Mouse (Mus musculus): Measurements from ENCODE around the gene Gm48552.

Gene Gm48552

GRCm38 (mm10) chr10:81384605-81384982 lies 4.2 kb upstream of the Gm48552 start:
- CTCF ChIA-PET, result interaction anchor here (0.9 kb wide), 1 partner anchor 10 kb away, joined by 3 read pairs; no protein-coding TSS in a partner anchor

- CTCF ChIA-PET, result no interaction called here
Measured at GRCm38 (mm10) chr10:81385603-81386306, 3.0 kb upstream of the Gm48552 start.

GRCm38 (mm10) chr10:81387716-81388115 lies 1.1 kb upstream of the Gm48552 start:
- CTCF ChIA-PET, result no interaction called here

- CTCF ChIA-PET, result interaction anchor here (1.1 kb wide), 1 partner anchor 63 kb away, joined by 3 read pairs; no protein-coding TSS in a partner anchor
Measured at GRCm38 (mm10) chr10:81389373-81389772, 568 bp downstream of the Gm48552 start.

- CTCF ChIA-PET, result interaction anchor here (1.1 kb wide), 2 partner anchors 62 to 152 kb away, joined by 3 read pairs; no protein-coding TSS in a partner anchor
Measured at GRCm38 (mm10) chr10:81389801-81390677, 1.2 kb downstream of the Gm48552 start.

- CTCF ChIA-PET, result interaction anchor here (1.1 kb wide), 2 partner anchors 61 to 152 kb away, joined by 3 read pairs; no protein-coding TSS in a partner anchor
Measured at GRCm38 (mm10) chr10:81390678-81390965, 1.8 kb downstream of the Gm48552 start.

- CTCF ChIA-PET, result interaction anchor here (0.6 kb wide), 1 partner anchor 1603 kb away, joined by 3 read pairs; no protein-coding TSS in a partner anchor
Measured at GRCm38 (mm10) chr10:81392270-81392669, 3.5 kb downstream of the Gm48552 start.

- CTCF ChIA-PET, result interaction anchor here (0.6 kb wide), 1 partner anchor 461 kb away, joined by 3 read pairs; no protein-coding TSS in a partner anchor
Measured at GRCm38 (mm10) chr10:81392781-81393185, 4.0 kb downstream of the Gm48552 start, which contains the start of gene Smim24. Smim24 (plus strand) TSS chr10:81393051.

- CTCF ChIA-PET, result interaction anchor here (0.6 to 1.7 kb wide), 3 partner anchors 9 to 461 kb away, joined by 3 to 5 read pairs (median 3); partner anchors contain the start of genes Dohh and Gm48551
Measured at GRCm38 (mm10) chr10:81393456-81394063, 4.8 kb downstream of the Gm48552 start.

GRCm38 (mm10) chr10:81395127-81395526 lies 6.3 kb downstream of the Gm48552 start:
- CTCF ChIA-PET, result interaction anchor here (1.1 to 1.7 kb wide), 4 partner anchors 10 to 57 kb away, joined by 3 to 22 read pairs (median 4); partner anchors contain the start of genes Dohh and Gm48551

GRCm38 (mm10) chr10:81395865-81396264 lies 7.1 kb downstream of the Gm48552 start:
- CTCF ChIA-PET, result interaction anchor here (0.9 to 1.3 kb wide), 4 partner anchors 10 to 56 kb away, joined by 3 to 22 read pairs (median 4); no protein-coding TSS in a partner anchor

- CTCF ChIA-PET, result no interaction called here
Measured at GRCm38 (mm10) chr10:81396749-81397148, 7.9 kb downstream of the Gm48552 start.

- CTCF ChIA-PET, result no interaction called here
Measured at GRCm38 (mm10) chr10:81399296-81399695, 10.5 kb downstream of the Gm48552 start.

GRCm38 (mm10) chr10:81399798-81400308 lies 11.0 kb downstream of the Gm48552 start:
- CTCF ChIA-PET, result no interaction called here

- CTCF ChIA-PET, result no interaction called here
Measured at GRCm38 (mm10) chr10:81400371-81401204, 11.8 kb downstream of the Gm48552 start.

- CTCF ChIA-PET, result interaction anchor here (1.2 kb wide), 1 partner anchor 11 kb away, joined by 3 read pairs; no protein-coding TSS in a partner anchor
Measured at GRCm38 (mm10) chr10:81401205-81401520, 12.4 kb downstream of the Gm48552 start.

GRCm38 (mm10) chr10:81401521-81402226 lies 12.9 kb downstream of the Gm48552 start:
- CTCF ChIA-PET, result interaction anchor here (0.6 to 1.2 kb wide), 2 partner anchors 10 to 56 kb away, joined by 3 to 6 read pairs; no protein-coding TSS in a partner anchor

- CTCF ChIA-PET, result interaction anchor here (0.6 to 1.2 kb wide), 2 partner anchors 10 to 56 kb away, joined by 3 to 6 read pairs; no protein-coding TSS in a partner anchor
Measured at GRCm38 (mm10) chr10:81402227-81402765, 13.5 kb downstream of the Gm48552 start.

- CTCF ChIA-PET, result no interaction called here
Measured at GRCm38 (mm10) chr10:81403511-81403910, 14.7 kb downstream of the Gm48552 start.
